Mouse (Mus musculus) forelimb bud, embryonic 11.5 days (tissue): ENCODE results near the gene Appbp2.

ENCODE experiments used
- DNase-seq: peaks from one replicate; pipeline ENCODE4 v3.0.0-alpha.2; 2012; ENCODE audit warnings: low read depth, low spot score

The Appbp2 gene

DNA sequence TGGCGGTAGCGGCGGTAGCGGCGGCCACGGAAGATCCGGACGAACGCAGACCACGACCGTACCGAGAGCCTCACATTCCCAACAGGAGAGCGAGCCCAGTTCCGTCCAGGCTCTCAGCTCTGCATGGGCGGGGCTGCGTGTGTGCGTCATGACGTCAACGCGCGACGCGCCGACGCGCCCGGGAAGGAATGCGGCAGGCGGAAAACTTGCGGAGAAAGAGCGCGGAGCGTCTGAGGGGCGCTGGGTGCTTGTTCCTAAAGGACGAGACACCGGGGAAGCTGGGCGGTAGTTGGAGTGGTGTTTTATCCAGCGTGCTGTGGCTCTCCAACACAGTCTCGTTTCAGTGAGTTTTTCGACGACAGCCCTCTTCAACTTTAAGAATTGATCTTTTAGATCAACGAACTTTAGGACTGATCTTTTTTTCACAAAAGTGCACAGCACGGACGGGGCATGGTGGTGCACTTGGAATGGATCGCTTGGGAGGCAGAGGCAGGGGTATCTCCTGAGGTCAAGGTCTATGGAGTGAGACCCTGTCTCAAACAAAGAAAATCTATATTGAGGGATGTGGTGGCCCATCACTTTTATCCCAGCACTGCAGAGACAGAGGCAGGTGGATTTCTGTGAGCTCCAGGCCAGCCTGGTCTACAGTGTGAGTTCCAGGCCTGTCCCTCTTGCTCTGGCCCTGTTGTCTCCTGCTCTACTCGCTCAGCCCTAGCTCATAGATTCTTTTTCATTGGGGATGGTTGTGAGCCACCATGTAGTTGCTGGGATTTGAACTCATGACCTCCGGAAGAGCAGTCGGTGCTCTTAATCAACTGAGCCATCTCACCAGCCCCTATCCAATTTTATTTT lies at the start of gene Appbp2:
TSS of gene Appbp2 (minus strand) at position 141 of the 852 bp plus-strand sequence.
- peak; percentile 95 for DNase-seq

DNA sequence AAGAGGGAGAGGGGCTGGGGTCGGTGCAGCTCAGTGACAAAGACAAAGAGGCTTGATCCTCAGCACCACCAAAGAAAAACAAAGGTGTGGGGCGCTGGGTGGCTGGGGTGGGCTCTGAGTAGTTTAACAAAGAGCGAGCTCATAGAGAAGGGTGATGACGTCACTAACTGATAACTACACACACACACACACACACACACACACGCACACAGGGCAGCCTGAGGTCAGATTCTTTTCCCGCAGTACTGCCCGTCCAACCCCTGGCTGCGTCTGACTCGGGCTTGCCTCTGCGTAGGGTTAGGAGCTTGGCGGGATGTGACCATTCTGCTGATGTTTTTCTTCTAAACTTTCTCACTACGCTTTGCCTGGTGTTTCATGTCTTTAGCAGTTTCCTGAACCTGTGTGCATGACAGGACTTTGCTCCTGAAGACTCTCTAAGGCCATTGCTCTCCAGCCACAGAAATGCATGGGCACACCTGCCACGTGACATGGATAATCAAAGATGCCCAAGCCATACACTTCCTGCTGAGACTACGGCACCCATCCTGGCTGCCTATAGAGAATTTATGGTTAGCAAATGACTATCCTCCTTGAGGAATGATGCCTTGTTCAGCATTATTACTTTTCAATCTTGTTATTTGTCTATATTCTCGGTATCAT lies 46.4 kb upstream of the Appbp2 start:
- no peak for DNase-seq

DNA sequence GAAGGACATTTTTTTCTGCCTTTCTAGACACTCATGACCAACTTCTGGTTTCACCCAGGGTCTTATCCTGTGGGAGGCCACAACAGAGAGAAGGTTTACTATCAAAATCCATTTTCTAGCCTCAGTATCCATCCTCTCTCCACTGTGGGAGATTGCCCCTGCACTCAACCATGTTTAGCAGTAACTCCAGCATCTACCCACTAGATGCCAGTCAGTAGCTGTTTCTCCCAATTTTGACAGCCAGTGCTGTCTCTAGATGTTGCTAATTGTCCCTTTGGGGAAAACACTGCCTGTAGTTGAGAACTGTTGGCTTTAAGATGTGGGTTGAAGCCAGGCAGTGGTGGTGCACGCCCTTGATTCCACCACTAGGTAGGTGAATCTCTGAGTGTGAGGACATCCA lies 43.2 kb upstream of the Appbp2 start:
- no peak for DNase-seq

- DNase-seq, result peak; percentile 36
Observed at GRCm38 (mm10) chr11:85277609-85278008, 42.7 kb upstream of the Appbp2 start.

DNA sequence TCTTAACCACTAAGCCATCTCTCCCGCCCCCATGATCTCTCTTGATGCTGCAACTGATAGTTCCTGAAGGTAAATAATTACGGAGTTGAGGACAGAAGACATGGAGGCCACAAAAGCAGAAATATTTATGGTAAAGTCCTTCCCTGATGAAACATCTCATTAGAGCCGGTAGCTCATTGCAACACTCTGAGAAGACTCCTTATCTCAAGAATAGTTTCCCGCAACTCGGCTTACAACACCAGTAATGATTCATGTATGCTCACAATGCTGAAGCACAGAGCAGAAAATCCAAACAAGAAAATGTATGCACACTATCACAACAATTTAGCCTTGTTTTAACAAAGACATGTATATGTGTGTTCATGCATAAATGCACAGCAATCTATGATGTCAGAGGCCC lies 40.2 kb upstream of the Appbp2 start:
- DNase-seq, result no peak

DNA sequence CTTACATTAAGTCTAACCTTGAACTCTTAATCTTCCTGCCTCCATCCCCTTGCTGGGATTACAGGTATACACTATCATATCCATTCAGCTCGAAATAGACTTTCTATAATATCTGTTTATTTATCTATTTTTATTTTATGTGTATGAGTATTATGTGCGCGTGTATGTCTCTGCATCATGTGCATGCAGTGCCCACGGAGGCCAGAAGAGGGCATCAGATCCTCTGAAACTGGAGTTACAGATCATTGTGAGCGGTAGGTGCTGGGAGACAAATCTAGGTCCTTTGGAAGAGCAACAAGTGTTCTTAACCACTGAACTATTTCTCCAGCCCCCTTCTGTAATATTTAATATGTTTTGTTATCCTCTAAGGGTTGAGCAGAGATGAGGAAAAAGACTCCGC lies 38.4 kb upstream of the Appbp2 start:
- DNase-seq, result no peak

- peak; percentile 63 for DNase-seq
Observed at GRCm38 (mm10) chr11:85270631-85271030, 35.7 kb upstream of the Appbp2 start.

GRCm38 (mm10) chr11:85267393-85267792 lies 32.5 kb upstream of the Appbp2 start:
- DNase-seq, result no peak

DNA sequence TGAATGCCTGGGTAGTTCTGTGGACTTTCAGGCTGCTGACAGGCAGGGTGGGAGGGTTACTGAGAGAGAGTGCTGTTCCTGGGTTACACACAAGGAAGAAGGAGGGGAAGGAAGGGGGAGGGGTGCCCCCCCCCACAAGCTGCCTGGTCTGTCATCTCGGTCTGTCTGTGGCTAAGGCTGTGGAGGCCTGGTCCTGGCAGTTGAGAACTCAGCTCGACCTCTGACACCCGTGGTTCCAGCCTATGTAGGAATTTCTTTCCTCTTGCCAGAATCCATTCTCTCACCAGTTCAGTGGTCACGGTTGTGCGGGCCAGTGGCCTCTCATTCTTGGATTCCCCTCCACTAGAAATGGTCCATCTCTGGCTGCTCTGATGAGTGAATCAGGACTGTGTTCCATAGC lies 29.7 kb upstream of the Appbp2 start:
- no peak for DNase-seq

GRCm38 (mm10) chr11:85261192-85261591 lies 26.3 kb upstream of the Appbp2 start:
- DNase-seq, result peak; percentile 76

- no peak for DNase-seq
Observed at GRCm38 (mm10) chr11:85258966-85259365, 24.0 kb upstream of the Appbp2 start.

GRCm38 (mm10) chr11:85255471-85256027 lies 20.6 kb upstream of the Appbp2 start:
- no peak for DNase-seq

DNA sequence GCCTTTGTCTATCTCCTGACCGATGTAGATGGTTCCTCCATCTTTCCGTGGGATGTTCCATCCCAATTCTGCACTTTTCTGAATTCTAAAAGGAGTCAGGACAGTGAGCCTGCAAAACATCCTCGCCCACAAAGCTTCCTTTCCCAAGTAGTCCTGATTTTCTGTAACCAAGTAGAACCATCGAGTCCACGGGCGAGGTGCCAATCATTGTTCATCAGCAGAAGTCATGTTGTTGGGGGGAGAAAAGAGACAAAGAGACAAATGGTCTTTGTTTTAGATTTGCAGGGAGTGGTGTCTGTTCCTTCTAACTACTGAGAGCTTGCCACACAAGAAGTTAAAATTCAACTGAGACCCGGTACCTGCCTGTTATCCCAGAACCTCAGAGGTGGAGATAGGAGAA lies 18.7 kb upstream of the Appbp2 start:
- DNase-seq, result no peak

DNA sequence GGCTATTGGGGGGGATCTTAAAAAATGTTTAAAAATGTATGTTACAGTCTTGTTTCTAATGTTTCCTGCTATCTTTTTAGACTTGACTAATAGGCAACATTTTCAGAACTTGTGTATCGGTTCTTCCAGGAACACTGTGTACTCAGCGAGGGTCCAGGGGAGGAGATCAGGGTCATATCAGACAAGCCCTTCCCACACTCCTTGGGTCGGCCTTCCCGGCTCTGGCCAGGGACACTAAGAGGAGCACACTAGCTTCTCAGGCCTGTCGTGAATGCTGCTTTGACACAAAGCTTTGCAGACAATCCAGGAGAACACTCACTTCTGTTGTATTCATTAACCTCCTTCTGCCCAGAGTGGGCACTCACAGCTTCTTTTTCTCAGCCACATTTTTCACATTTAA lies 18.1 kb upstream of the Appbp2 start:
- no peak for DNase-seq

GRCm38 (mm10) chr11:85251955-85252354 lies 17.0 kb upstream of the Appbp2 start:
- no peak for DNase-seq

DNA sequence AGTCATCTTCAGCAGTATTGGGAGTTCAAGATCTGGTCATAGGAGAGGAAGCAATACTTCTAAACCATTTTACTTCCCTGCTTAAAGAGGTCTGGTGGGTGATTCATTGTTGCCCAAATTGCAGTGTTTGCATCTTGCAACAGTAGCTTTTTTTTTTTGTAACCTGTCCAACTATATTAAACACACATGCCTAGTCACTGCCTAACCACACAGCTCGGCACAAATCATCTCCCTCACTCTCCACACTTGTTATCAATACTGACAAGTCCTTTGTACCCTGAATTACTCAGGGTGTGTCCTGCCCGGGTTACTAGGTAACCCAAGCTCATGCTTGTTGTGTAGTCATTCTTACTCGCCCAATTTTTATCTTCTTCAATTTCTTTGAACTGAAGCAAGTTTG lies 15.5 kb upstream of the Appbp2 start:
- no peak for DNase-seq

DNA sequence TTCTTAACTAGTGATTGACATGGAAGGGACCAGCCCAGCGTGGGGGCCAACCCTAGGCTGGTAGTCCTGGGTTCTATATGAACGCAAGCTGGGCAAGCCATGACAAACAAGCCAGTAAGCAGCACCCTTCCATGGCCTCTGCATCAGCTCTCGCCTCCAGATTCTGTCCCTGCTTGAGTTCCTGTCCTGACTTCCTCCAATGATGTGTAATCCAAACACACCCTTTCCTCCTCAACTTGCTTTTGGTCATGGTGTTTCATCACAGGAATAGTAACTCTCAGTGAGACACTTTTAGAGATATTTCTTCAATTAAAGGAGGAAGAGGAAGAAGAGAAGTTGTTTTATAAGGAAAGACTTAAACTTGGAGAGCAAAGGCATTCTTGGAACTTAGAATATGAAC lies 14.4 kb upstream of the Appbp2 start:
- no peak for DNase-seq

DNA sequence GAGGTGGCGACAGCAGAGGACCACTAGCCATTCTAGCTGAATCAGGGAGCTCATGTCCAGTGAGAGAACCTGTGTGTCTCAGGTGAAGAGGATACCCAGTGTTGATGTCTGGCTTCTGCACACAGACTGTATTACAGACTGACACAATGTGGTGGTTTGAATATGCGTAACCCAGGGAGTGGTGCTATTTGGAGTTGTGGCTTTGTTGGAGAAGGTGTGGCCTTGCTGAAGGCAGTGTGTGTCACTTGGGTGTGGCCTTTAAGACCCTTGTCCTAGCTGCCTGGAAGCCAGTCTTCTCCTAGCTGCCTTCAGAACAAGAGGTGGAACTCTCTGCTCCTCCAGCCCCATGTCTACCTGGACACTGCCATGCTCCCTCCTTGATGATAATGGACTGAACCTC lies 13.2 kb upstream of the Appbp2 start:
- no peak for DNase-seq

- DNase-seq, result no peak
Observed at GRCm38 (mm10) chr11:85241226-85241625, 6.3 kb upstream of the Appbp2 start.

DNA sequence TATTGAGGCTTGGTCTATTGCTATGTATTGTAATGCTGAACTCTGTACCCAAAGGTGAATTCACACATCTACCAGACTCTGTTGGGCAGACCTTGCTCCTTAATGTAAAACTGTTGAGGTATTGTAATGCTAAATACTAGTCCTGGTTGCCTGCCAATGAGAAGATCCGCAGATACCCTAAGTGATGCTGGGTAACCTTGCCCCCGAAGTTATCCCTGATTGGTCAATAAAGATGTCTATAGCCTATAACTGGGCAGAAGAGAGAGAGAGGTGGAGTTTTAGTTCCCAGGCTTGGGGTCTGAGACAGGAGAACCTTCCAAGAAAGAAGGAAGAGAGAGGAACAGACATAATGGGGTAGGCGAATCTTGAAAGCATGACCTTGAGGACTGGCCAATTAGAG lies 5.3 kb upstream of the Appbp2 start:
- DNase-seq, result no peak

DNA sequence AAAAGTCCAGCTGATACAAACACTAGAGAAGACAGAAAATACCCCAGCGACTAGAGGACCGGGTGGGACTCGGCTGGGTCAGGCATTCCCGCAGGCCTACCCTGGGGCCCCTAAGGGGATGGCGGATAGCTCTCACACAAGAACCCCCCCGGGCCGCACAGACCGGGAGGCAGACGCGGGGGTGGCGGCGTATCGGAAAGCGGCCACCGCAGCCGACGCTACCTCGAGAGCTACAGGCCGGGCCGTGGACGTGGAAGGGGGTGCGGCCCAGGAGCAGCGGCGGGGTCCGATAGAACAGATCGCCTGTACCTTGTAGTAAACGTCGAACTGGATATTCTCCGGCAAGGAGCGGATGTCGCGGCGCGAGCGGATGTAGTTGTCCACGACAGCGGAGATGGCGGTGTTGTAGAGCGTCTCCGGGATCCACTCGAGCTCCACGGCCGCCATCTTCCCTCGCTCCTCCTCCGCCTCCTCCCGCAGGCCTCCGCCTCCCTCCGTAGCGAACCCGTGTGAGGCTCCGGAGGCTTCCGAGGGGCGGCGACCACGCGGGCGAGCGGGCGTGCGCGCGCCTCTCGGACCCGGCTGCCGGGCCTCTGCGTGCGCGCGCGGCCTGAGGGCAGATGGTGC lies 454 bp downstream of the Appbp2 start:
- peak; percentile 64 for DNase-seq

DNA sequence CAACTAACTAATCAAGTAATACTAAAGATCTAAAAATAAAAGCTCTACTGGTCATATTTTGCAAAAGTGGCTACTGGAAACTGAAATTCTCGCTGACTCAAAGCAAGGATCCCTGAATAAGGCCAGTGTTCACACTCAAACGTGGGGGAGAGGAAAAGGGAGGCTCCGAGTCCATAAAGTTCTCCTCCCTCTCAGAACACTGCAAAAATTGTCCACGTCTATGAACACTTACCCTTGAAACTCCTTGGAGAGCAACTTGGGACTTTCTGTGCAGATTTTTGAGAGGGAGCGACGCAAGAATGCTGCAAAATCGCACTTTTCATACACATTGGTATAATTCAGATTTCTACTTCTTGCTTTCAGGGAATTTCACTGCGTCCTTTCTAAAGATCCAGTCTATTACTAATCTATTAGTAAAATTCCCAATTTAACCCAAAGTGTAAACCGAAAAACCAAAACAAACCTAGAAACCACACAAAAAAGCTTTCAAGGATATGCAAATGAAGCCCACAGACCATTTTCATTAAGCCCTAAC lies 1.2 kb downstream of the Appbp2 start:
- no peak for DNase-seq
